Mouse (Mus musculus) MEL (cell line): ENCODE results near the gene Zfp827.

Experiments
- HCFC1 ChIP-seq: IDR thresholded peaks from 2 replicates; pipeline ENCODE4 v1.6.1; 2012; ENCODE audit warnings: low read depth, mild to moderate bottlenecking, inconsistent platforms, low read length, improper control_type of control experiment, moderate library complexity
- POLR2AphosphoS2 ChIP-seq: IDR thresholded peaks from 2 replicates; pipeline ENCODE4 v1.6.1; 2011; ENCODE audit warnings: low read length, improper control_type of control experiment

DNA sequence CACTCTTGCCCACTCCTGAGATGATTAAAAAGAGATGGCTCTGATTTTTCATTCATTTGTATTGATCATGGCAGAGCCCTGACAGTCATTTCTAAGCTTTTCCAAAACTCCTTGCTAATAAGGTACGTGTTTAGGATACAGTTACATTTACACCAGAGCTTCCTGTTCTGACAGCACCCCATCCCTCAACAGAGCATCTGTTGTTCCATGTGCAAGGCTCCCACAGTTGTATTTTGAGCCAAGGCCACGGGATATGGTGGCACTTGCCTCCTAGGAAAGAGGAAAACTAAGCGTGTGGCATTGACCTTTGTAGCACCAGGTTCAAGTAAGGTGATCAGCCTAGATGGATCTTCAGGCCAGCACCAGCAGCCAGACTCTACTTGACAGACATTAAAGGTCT is 137.0 kb downstream of the Zfp827 start:
- no peak for TF ChIP-seq HCFC1
- TF ChIP-seq POLR2AphosphoS2 = no peak
